Mouse (Mus musculus) forebrain, embryonic 13.5 days (tissue): Measurements from ENCODE around the gene Borcs6. TPM values are rescaled to one million over a fixed set of nuclear protein-coding genes. Genes with fewer than 3 reads are reported as not detected.

Source experiments
- ATAC-seq: fragments of 200-750 bp; cut with Nextera tagmentation; 2 replicates; pipeline ENCODE4 v1.8.0; 2017
- H3K27ac ChIP-seq: fragments of 300-500 bp; sonication (generic); 2 replicates; pipeline ENCODE4 v1.5.1; 2015; ENCODE audit warnings: inconsistent platforms, mild to moderate bottlenecking, moderate library complexity
- H3K27me3 ChIP-seq: fragments of 300-500 bp; sonication (generic); 2 replicates; pipeline ENCODE4 v1.6.1; 2015; ENCODE audit warnings: mild to moderate bottlenecking, inconsistent platforms
- H3K36me3 ChIP-seq: fragments of 300-500 bp; sonication (generic); 2 replicates; pipeline ENCODE4 v1.6.1; 2015; ENCODE audit warnings: mild to moderate bottlenecking, inconsistent platforms; ENCODE audit not compliant: poor library complexity, severe bottlenecking
- H3K4me1 ChIP-seq: fragments of 300-500 bp; sonication (generic); 2 replicates; pipeline ENCODE4 v1.6.1; 2015; ENCODE audit warnings: inconsistent platforms
- H3K4me2 ChIP-seq: fragments of 300-500 bp; sonication (generic); 2 replicates; pipeline ENCODE4 v1.6.1; 2015; ENCODE audit warnings: inconsistent platforms, mild to moderate bottlenecking, moderate library complexity
- H3K4me3 ChIP-seq: fragments of 300-500 bp; sonication (generic); 2 replicates; pipeline ENCODE4 v1.5.1; 2015; ENCODE audit warnings: mild to moderate bottlenecking, inconsistent platforms
- H3K9ac ChIP-seq: fragments of 300-500 bp; sonication (generic); 2 replicates; pipeline ENCODE4 v1.6.1; 2015; ENCODE audit warnings: mild to moderate bottlenecking, inconsistent platforms
- H3K9me3 ChIP-seq: fragments of 300-500 bp; sonication (generic); replicated peaks from 2 replicates; pipeline ENCODE4 v1.6.1; 2016; ENCODE audit warnings: inconsistent platforms
- WGBS: fragments of 180-500 bp; shearing (Covaris S2); methylation state at CpG from one replicate; pipeline ENCODE4 v1.1.7; 2015; 5-methylcytosine and 5-hydroxymethylcytosine counted together
- polyA plus RNA-seq: library from polyadenylated mRNA; unstranded; fragments of >200 nt; fragmentation: Nextera tagmentation; extraction: Ambion mirVana; gene quantifications from 2 replicates; pipeline ENCODE4 v1.2.1, GENCODE M21; 2015

Borcs6 gene
- polyA plus RNA-seq, 1 experiment from 2014 or later: 6.6 TPM

GRCm38 (mm10) chr11:69073951-69074775, 14.6 kb downstream of the Borcs6 start:
- Histone ChIP-seq H3K27me3 (no peaks in the 10 kb centered on the region), H3K9ac (peak overlapping the region; percentile 73), H3K4me1 (peaks cover 36% of the 10 kb centered on the region), H3K4me2 (peak overlapping the region; percentile 26; the same call in 1 of the 2 replicates), H3K36me3 (no peaks in the 10 kb centered on the region), H3K9me3 (no peaks in the 10 kb centered on the region), H3K4me3 (no peak overlapping the region), H3K27ac (peak overlapping the region; percentile 93)
- WGBS: 35% methylated on average over 6 of the region's 6 CpGs
- ATAC-seq: no peak

GRCm38 (mm10) chr11:69074776-69075069, 15.2 kb downstream of the Borcs6 start:
- 40% methylated on average over 2 of the region's 2 CpGs for WGBS
- Histone ChIP-seq H3K27ac (peak overlapping the region; percentile 93), H3K4me1 (peaks cover 36% of the 10 kb centered on the region), H3K36me3 (no peaks in the 10 kb centered on the region), H3K9ac (no peak overlapping the region), H3K4me2 (no peak overlapping the region), H3K27me3 (no peaks in the 10 kb centered on the region), H3K9me3 (no peaks in the 10 kb centered on the region), H3K4me3 (no peak overlapping the region)
- ATAC-seq: no peak

DNA sequence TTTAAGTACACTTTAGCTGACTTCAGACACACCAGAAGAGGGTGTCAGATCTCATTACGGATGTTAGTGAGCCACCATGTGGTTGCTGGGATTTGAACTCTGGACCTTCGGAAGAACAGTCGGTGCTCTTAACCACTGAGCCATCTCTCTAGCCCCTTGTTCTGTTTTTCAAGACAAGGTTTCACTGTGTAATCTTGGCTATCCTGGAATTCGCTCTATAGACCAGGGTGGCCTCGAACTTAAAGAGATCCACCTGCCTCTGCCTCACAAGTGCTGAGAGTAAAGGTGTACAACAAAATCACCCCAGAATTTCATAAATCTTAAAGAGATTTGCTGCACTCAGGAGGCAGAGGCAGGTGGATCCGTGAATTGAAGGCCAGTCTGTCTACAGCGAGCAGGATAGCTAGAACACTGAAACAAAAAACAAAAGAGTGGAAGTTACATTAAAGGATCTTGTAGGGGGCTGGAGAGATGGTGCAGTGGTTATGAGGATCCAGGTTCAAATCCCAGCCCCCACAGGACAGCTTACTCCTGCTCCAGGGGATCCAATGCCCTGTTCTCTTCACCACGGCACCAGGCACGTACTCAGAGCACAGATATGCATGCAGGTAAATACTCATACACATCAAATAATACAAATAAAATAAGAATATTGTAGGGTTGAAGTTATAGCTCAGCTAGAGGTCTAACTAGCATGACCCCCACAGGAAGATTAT, 16.4 kb downstream of the Borcs6 start:
- Histone ChIP-seq H3K4me2 (no peak overlapping the region), H3K4me1 (peaks cover 29% of the 10 kb centered on the region), H3K27ac (no peak overlapping the region), H3K36me3 (no peaks in the 10 kb centered on the region), H3K4me3 (no peak overlapping the region), H3K27me3 (no peaks in the 10 kb centered on the region), H3K9ac (no peak overlapping the region), H3K9me3 (no peaks in the 10 kb centered on the region)
- no peak for ATAC-seq
- WGBS: 46% methylated on average over 9 of the region's 9 CpGs

DNA sequence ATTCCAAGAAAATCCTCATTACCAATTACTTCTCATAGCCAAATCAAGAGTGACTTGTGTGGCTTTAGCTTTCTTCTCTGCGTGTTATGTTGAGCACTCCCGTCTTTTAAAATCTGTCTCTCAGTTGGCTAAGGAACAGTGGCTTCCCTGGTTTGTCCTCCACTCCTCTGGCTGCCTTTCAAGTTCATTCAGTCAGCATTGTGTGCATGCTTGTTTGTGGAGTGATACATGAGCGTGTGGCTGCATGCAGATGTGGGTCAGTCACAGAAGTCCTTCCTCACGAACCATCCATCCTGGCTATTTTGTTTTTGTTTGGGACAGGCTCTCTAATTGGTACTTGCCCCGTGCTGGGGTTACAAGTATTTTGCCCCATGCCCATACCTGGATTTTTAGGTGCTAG, 17.1 kb downstream of the Borcs6 start:
- H3K36me3 ChIP-seq: no peaks in the 10 kb centered on the region
- no peak overlapping the region for H3K27ac ChIP-seq
- no peaks in the 10 kb centered on the region for H3K9me3 ChIP-seq
- H3K4me3 ChIP-seq: no peak overlapping the region
- H3K9ac ChIP-seq: no peak overlapping the region; the same call in 1 of the 2 replicates
- H3K4me1 ChIP-seq: peaks cover 23% of the 10 kb centered on the region
- no peak for ATAC-seq
- no peak overlapping the region for H3K4me2 ChIP-seq
- H3K27me3 ChIP-seq: no peaks in the 10 kb centered on the region
- WGBS: 65% methylated on average over 5 of the region's 5 CpGs

DNA sequence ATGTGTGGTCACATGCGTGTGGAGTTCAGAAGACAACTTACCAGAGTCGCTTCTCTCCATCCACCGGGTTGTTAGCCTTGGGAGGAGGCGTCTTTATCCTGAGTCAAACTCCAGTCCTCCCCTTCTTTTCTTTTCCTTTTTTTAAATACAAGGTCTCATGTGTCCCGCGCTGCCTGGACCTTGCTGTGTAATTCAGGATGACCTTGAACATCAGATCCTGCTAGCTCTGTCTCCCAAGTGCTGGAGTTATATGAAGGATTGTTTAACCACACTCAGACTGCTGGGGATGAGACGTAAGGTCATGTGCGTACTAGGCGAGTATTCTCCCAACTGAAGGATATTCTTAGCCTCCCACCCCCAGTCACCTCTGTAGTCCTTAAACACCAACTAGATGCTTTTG, 17.8 kb downstream of the Borcs6 start:
- H3K27ac ChIP-seq: no peak overlapping the region
- H3K4me3 ChIP-seq: no peak overlapping the region
- ATAC-seq: no peak
- H3K4me2 ChIP-seq: no peak overlapping the region
- H3K4me1 ChIP-seq: peaks cover 15% of the 10 kb centered on the region
- no peaks in the 10 kb centered on the region for H3K9me3 ChIP-seq
- H3K27me3 ChIP-seq: no peaks in the 10 kb centered on the region
- no peaks in the 10 kb centered on the region for H3K36me3 ChIP-seq
- WGBS: 84% methylated on average over 9 of the region's 9 CpGs
- H3K9ac ChIP-seq: no peak overlapping the region

DNA sequence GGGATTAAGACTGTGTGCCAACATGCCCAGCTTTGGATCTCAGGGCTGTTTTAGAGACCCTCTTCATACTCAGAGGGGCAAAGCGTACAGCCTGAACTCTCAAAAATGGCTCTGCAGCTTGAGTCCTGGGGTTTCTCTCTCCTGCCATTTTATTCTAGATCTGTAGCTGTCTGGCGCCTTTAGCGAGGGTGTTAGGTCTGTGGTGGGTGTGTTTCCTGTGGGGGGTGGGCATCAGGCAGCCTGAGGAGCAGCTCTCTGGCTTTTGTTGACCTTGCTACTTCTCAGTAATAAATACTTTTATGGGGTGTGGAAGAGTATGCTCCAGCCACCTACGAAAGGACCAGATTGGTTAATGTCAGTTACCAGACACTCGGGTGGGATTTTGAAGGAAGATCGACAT, 18.5 kb downstream of the Borcs6 start:
- WGBS: 86% methylated on average over 6 of the region's 6 CpGs
- Histone ChIP-seq H3K9me3 (no peaks in the 10 kb centered on the region), H3K36me3 (no peaks in the 10 kb centered on the region)

GRCm38 (mm10) chr11:69078805-69079438, 19.4 kb downstream of the Borcs6 start:
- Histone ChIP-seq H3K27me3 (no peaks in the 10 kb centered on the region), H3K9me3 (no peaks in the 10 kb centered on the region), H3K4me3 (no peak overlapping the region), H3K4me2 (no peak overlapping the region), H3K9ac (no peak overlapping the region), H3K4me1 (peaks cover 7% of the 10 kb centered on the region), H3K27ac (no peak overlapping the region), H3K36me3 (no peaks in the 10 kb centered on the region)
- 83% methylated on average over 5 of the region's 5 CpGs for WGBS
- no peak for ATAC-seq

More for the DNA sequence above, 18.5 kb downstream of the Borcs6 start:
- no peak for ATAC-seq
- peaks cover 12% of the 10 kb centered on the region for H3K4me1 ChIP-seq
- no peak overlapping the region for H3K9ac ChIP-seq
- no peak overlapping the region for H3K4me2 ChIP-seq
- no peak overlapping the region for H3K4me3 ChIP-seq
- H3K27ac ChIP-seq: no peak overlapping the region
- H3K27me3 ChIP-seq: no peaks in the 10 kb centered on the region

GRCm38 (mm10) chr11:69080102-69080854, 20.8 kb downstream of the Borcs6 start:
- Histone ChIP-seq H3K27ac (no peak overlapping the region), H3K4me3 (no peak overlapping the region), H3K4me2 (no peak overlapping the region), H3K9me3 (no peaks in the 10 kb centered on the region), H3K4me1 (no peaks in the 10 kb centered on the region), H3K36me3 (no peaks in the 10 kb centered on the region), H3K27me3 (no peaks in the 10 kb centered on the region), H3K9ac (no peak overlapping the region)
- ATAC-seq: no peak
- 82% methylated on average over 15 of the region's 15 CpGs for WGBS

DNA sequence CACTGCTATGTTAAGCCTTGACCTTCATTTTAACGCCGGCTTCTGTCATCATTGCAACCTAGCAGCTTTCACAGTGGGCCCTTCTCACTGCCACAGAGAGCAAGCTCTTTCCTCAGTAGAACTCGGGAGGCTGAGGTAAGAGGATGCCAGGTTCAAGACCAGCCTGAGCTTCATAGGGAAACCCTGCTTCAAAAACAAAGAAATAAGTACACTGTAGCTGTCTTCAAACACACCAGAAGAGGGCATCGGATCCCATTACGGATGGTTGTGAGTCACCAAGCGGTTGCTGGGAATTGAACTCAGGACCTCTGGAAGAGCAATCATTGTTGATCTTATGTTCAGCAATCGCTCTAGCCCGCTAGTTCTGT, 21.3 kb downstream of the Borcs6 start:
- H3K27me3 ChIP-seq: no peaks in the 10 kb centered on the region
- H3K4me3 ChIP-seq: no peak overlapping the region
- no peak overlapping the region for H3K4me2 ChIP-seq
- H3K36me3 ChIP-seq: no peaks in the 10 kb centered on the region
- 90% methylated on average over 8 of the region's 8 CpGs for WGBS
- no peak overlapping the region for H3K27ac ChIP-seq
- no peaks in the 10 kb centered on the region for H3K9me3 ChIP-seq
- no peaks in the 10 kb centered on the region for H3K4me1 ChIP-seq
- no peak for ATAC-seq
- no peak overlapping the region for H3K9ac ChIP-seq

DNA sequence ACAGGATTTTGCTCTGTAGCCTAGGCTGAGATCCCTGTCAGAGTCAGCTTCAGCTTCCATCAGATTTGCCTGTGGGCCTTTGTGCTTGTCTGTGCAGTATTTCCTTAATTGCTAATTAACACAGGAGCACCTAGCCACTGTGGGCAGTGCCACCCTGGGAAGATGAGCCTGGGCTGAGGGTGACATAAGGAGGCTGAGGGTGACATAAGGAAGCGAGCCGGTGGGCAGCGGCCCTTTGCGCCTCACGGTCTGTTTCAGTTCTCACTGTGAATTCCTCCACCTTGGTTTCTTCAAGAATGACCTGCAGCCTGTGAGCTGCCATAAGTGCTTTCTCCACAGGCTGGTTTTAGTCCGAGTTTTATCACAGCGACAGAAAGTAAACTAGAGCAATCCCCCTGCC, 22.1 kb downstream of the Borcs6 start:
- no peaks in the 10 kb centered on the region for H3K27me3 ChIP-seq
- H3K9ac ChIP-seq: no peak overlapping the region
- ATAC-seq: no peak
- no peak overlapping the region for H3K4me2 ChIP-seq
- 88% methylated on average over 7 of the region's 7 CpGs for whole genome bisulfite sequencing
- H3K4me1 ChIP-seq: no peaks in the 10 kb centered on the region
- no peaks in the 10 kb centered on the region for H3K9me3 ChIP-seq
- H3K27ac ChIP-seq: no peak overlapping the region
- no peaks in the 10 kb centered on the region for H3K36me3 ChIP-seq
- H3K4me3 ChIP-seq: no peak overlapping the region

- no peak for ATAC-seq
Measured at GRCm38 (mm10) chr11:69085608-69086007, 26.1 kb downstream of the Borcs6 start.

GRCm38 (mm10) chr11:69086390-69086789, 26.9 kb downstream of the Borcs6 start:
- Histone ChIP-seq H3K27ac (no peak overlapping the region), H3K9me3 (no peaks in the 10 kb centered on the region), H3K36me3 (peaks cover 16% of the 10 kb centered on the region), H3K4me1 (peaks cover 27% of the 10 kb centered on the region), H3K4me2 (no peak overlapping the region), H3K9ac (no peak overlapping the region), H3K27me3 (no peaks in the 10 kb centered on the region), H3K4me3 (no peak overlapping the region)
- no peak for ATAC-seq
- WGBS: 74% methylated on average over 6 of the region's 6 CpGs

More at GRCm38 (mm10) chr11:69085608-69086007, 26.1 kb downstream of the Borcs6 start:
- Histone ChIP-seq H3K27me3 (no peaks in the 10 kb centered on the region), H3K9me3 (no peaks in the 10 kb centered on the region), H3K27ac (no peak overlapping the region), H3K4me3 (no peak overlapping the region), H3K4me2 (no peak overlapping the region), H3K9ac (no peak overlapping the region), H3K4me1 (peaks cover 23% of the 10 kb centered on the region), H3K36me3 (peaks cover 10% of the 10 kb centered on the region)
- WGBS: 70% methylated on average over 6 of the region's 6 CpGs
